Mouse (Mus musculus) G1E (cell line): ENCODE data around the gene Psmd2. TPM values are rescaled to one million over a fixed set of nuclear protein-coding genes. Genes with fewer than 3 reads are reported as not detected.
A peak's percentile ranks its signal among the peaks of the same experiment; 100 is the strongest.

Experiments used
- ATAC-seq: 2 replicates; pipeline ENCODE4 v1.8.0; 2016; ENCODE audit warnings: mild to moderate bottlenecking; ENCODE audit not compliant: insufficient number of reproducible peaks, poor library complexity, low FRiP score, severe bottlenecking; ENCODE audit errors: extremely low read depth
- DNase-seq: peaks from one replicate; pipeline ENCODE4 v3.0.0; 2012; ENCODE audit warnings: low spot score
- H3K27me3 ChIP-seq: 2 replicates; pipeline ENCODE4 v1.6.1; 2012; ENCODE audit warnings: mild to moderate bottlenecking, low read length, inconsistent platforms; ENCODE audit not compliant: insufficient read depth
- H3K36me3 ChIP-seq: replicated peaks from 2 replicates; pipeline ENCODE3; 2012; ENCODE audit warnings: mild to moderate bottlenecking, inconsistent platforms
- H3K4me1 ChIP-seq: 2 replicates; pipeline ENCODE4 v1.6.1; 2012; ENCODE audit warnings: low read depth, low read length, inconsistent platforms, mixed read lengths; ENCODE audit not compliant: insufficient read depth
- H3K4me3 ChIP-seq: 2 replicates; pipeline ENCODE4 v1.5.1; 2012; ENCODE audit warnings: low read depth, mild to moderate bottlenecking, inconsistent platforms, low read length, moderate library complexity, mixed read lengths
- H3K9me3 ChIP-seq: replicated peaks from 2 replicates; pipeline ENCODE4 v1.6.1; 2012; ENCODE audit warnings: inconsistent platforms
- CTCF ChIP-seq: IDR thresholded peaks from 2 replicates; pipeline ENCODE4 v1.5.1; 2012; ENCODE audit warnings: low read depth, low read length, inconsistent platforms, mixed read lengths
- GATA1 ChIP-seq: IDR thresholded peaks from 2 replicates; pipeline ENCODE4 v1.6.1; 2012; ENCODE audit warnings: borderline replicate concordance, low read length, inconsistent platforms, mixed read lengths
- GATA2 ChIP-seq: IDR thresholded peaks from 2 replicates; pipeline ENCODE4 v1.6.1; 2012; ENCODE audit warnings: low read depth, low read length, inconsistent platforms, borderline replicate concordance
- POLR2AphosphoS5 ChIP-seq: IDR thresholded peaks from 2 replicates; pipeline ENCODE4 v1.6.1; 2012; ENCODE audit warnings: low read depth, low read length, inconsistent platforms; ENCODE audit not compliant: insufficient replicate concordance
- TAL1 ChIP-seq: conservative IDR thresholded peaks from 2 replicates; pipeline ENCODE4 v1.6.1; 2012; ENCODE audit warnings: low read depth, low read length, inconsistent platforms, mixed read lengths
- polyA plus RNA-seq: library from polyadenylated mRNA; stranded (reverse); fragments of >175 nt; gene quantifications from 2 replicates; pipeline ENCODE4 v1.2.3, GENCODE M21; 2012
- total RNA-seq, 2 experiments: library from RNA; stranded (forward) in 1 of 2; stranded (reverse) in 1 of 2; fragments of 200-1000 nt in 1 of 2; fragments of >200 nt in 1 of 2; fragmentation: Nextera tagmentation in 1 of 2; gene quantifications; 2 replicates each; pipeline ENCODE4 v1.2.3; 2014 to 2017

Psmd2 gene
- total and polyA plus RNA-seq, 3 experiments = 205 to 352 (median 273) TPM

- Histone ChIP-seq H3K4me1 (peaks cover 55% of the 10 kb centered on the region), H3K27me3 (no peaks in the 10 kb centered on the region), H3K9me3 (no peaks in the 10 kb centered on the region), H3K36me3 (peaks cover 64% of the 10 kb centered on the region), H3K4me3 (no peak overlapping the region)
- no peak for TF ChIP-seq CTCF
- no peak for TF ChIP-seq POLR2AphosphoS5
- no peak for TF ChIP-seq GATA2
- TF ChIP-seq TAL1 = no peak
- no peak for TF ChIP-seq GATA1
- DNase-seq = no peak
- no peak for ATAC-seq
Measured at GRCm38 (mm10) chr16:20699266-20699665, 47.8 kb downstream of the Psmd2 start.

GRCm38 (mm10) chr16:20700036-20700435, 48.6 kb downstream of the Psmd2 start:
- TF ChIP-seq GATA2 (no peak), GATA1 (no peak), CTCF (no peak), POLR2AphosphoS5 (no peak), TAL1 (no peak)
- no peak for DNase-seq
- Histone ChIP-seq H3K4me1 (peaks cover 55% of the 10 kb centered on the region), H3K4me3 (no peak overlapping the region), H3K9me3 (no peaks in the 10 kb centered on the region), H3K36me3 (peaks cover 67% of the 10 kb centered on the region), H3K27me3 (no peaks in the 10 kb centered on the region)
- ATAC-seq = no peak

- DNase-seq = no peak
Measured at GRCm38 (mm10) chr16:20701316-20701715, 49.9 kb downstream of the Psmd2 start.

GRCm38 (mm10) chr16:20701729-20702521, 50.5 kb downstream of the Psmd2 start:
- no peaks in the 10 kb centered on the region for H3K27me3 ChIP-seq
- H3K4me3 ChIP-seq = peak overlapping the region; percentile 42; the same call in 1 of the 2 replicates
- H3K36me3 ChIP-seq = peaks cover 72% of the 10 kb centered on the region
- DNase-seq (no peak), ATAC-seq (no peak)
- peaks cover 64% of the 10 kb centered on the region for H3K4me1 ChIP-seq
- no peaks in the 10 kb centered on the region for H3K9me3 ChIP-seq
- no peak for TF ChIP-seq GATA2
- no peak for TF ChIP-seq POLR2AphosphoS5
- no peak for TF ChIP-seq CTCF
- TF ChIP-seq GATA1 = no peak
- no peak for TF ChIP-seq TAL1

More at GRCm38 (mm10) chr16:20701316-20701715, 49.9 kb downstream of the Psmd2 start:
- ATAC-seq = no peak
- Histone ChIP-seq H3K27me3 (no peaks in the 10 kb centered on the region), H3K9me3 (no peaks in the 10 kb centered on the region), H3K4me1 (peaks cover 58% of the 10 kb centered on the region), H3K4me3 (peak overlapping the region; percentile 42; the same call in 1 of the 2 replicates), H3K36me3 (peaks cover 68% of the 10 kb centered on the region)
- TF ChIP-seq TAL1 = no peak

- DNase-seq (peak; percentile 79), ATAC-seq (peak; percentile 56)
- H3K27me3 ChIP-seq = no peaks in the 10 kb centered on the region
- H3K9me3 ChIP-seq = no peaks in the 10 kb centered on the region
- H3K36me3 ChIP-seq = peaks cover 78% of the 10 kb centered on the region
- H3K4me1 ChIP-seq = peaks cover 70% of the 10 kb centered on the region
- TF ChIP-seq CTCF = peak; percentile 83
- TF ChIP-seq POLR2AphosphoS5 = no peak
- peak overlapping the region; percentile 42; the same call in 1 of the 2 replicates for H3K4me3 ChIP-seq
Measured at GRCm38 (mm10) chr16:20702522-20702893, 51.1 kb downstream of the Psmd2 start.

GRCm38 (mm10) chr16:20703071-20703470, 51.6 kb downstream of the Psmd2 start:
- peaks cover 75% of the 10 kb centered on the region for H3K4me1 ChIP-seq
- H3K36me3 ChIP-seq = peaks cover 82% of the 10 kb centered on the region
- no peak for TF ChIP-seq GATA1
- no peak for TF ChIP-seq POLR2AphosphoS5
- TF ChIP-seq CTCF = no peak
- no peak for TF ChIP-seq TAL1
- TF ChIP-seq GATA2 = no peak
- no peaks in the 10 kb centered on the region for H3K9me3 ChIP-seq
- DNase-seq = no peak
- peak overlapping the region; percentile 62; the same call in 1 of the 2 replicates for H3K4me3 ChIP-seq
- ATAC-seq = no peak
- H3K27me3 ChIP-seq = no peaks in the 10 kb centered on the region
